Mouse (Mus musculus): Measurements from ENCODE around the gene Tnfrsf9.

The Tnfrsf9 gene

GRCm38 (mm10) chr4:150926924-150927705 is 12.8 kb downstream of the Tnfrsf9 start:
- no peak for DNase-seq (ENCODE audit: low spot score in 2 of 2)

- no peak for DNase-seq (ENCODE audit: low spot score in 2 of 2)
Measured at GRCm38 (mm10) chr4:150927789-150928188, 13.4 kb downstream of the Tnfrsf9 start.

GRCm38 (mm10) chr4:150933503-150933902 is 19.1 kb downstream of the Tnfrsf9 start:
- no peak for DNase-seq (ENCODE audit: low spot score in 2 of 2)

- no peak for DNase-seq (ENCODE audit: low spot score in 2 of 2)
Measured at GRCm38 (mm10) chr4:150937293-150938062, 23.1 kb downstream of the Tnfrsf9 start.

GRCm38 (mm10) chr4:150938063-150938452 is 23.7 kb downstream of the Tnfrsf9 start:
- DNase-seq (ENCODE audit: low spot score in 2 of 2) = no peak

- no peak for DNase-seq (ENCODE audit: low spot score in 2 of 2)
Measured at GRCm38 (mm10) chr4:150939991-150940651, 25.8 kb downstream of the Tnfrsf9 start.

- no peak for DNase-seq (ENCODE audit: low spot score in 2 of 2)
Measured at GRCm38 (mm10) chr4:150944707-150945106, 30.3 kb downstream of the Tnfrsf9 start.

- no peak for DNase-seq (ENCODE audit: low spot score in 2 of 2)
Measured at GRCm38 (mm10) chr4:150950972-150951371, 36.6 kb downstream of the Tnfrsf9 start.

GRCm38 (mm10) chr4:150956369-150957105 is 42.2 kb downstream of the Tnfrsf9 start:
- no peak for DNase-seq (ENCODE audit: low spot score in 2 of 2)

GRCm38 (mm10) chr4:150957106-150957458 is 42.7 kb downstream of the Tnfrsf9 start:
- DNase-seq (ENCODE audit: low spot score in 2 of 2) = no peak

- no peak for DNase-seq (ENCODE audit: low spot score in 2 of 2)
Measured at GRCm38 (mm10) chr4:150958536-150958935, 44.2 kb downstream of the Tnfrsf9 start.

- no peak for DNase-seq (ENCODE audit: low spot score in 2 of 2)
Measured at GRCm38 (mm10) chr4:150962231-150962630, 47.9 kb downstream of the Tnfrsf9 start.

GRCm38 (mm10) chr4:150963711-150964110 is 49.3 kb downstream of the Tnfrsf9 start:
- no peak for DNase-seq (ENCODE audit: low spot score in 2 of 2)

GRCm38 (mm10) chr4:150964635-150965554 is 50.5 kb downstream of the Tnfrsf9 start:
- peak; percentile 88 for DNase-seq (ENCODE audit: low spot score in 2 of 2)

GRCm38 (mm10) chr4:150965555-150965951 is 51.2 kb downstream of the Tnfrsf9 start:
- DNase-seq (ENCODE audit: low spot score in 2 of 2) = no peak

- DNase-seq (ENCODE audit: low spot score in 2 of 2) = peak; percentile 51
Measured at GRCm38 (mm10) chr4:150966556-150966955, 52.2 kb downstream of the Tnfrsf9 start.

GRCm38 (mm10) chr4:150968956-150969355 is 54.6 kb downstream of the Tnfrsf9 start:
- DNase-seq (ENCODE audit: low spot score in 2 of 2) = no peak

GRCm38 (mm10) chr4:150973264-150973663 is 58.9 kb downstream of the Tnfrsf9 start:
- no peak for DNase-seq (ENCODE audit: low spot score in 2 of 2)

- DNase-seq (ENCODE audit: low spot score in 2 of 2) = no peak
Measured at GRCm38 (mm10) chr4:150975145-150975544, 60.8 kb downstream of the Tnfrsf9 start.

- no peak for DNase-seq (ENCODE audit: low spot score in 2 of 2)
Measured at GRCm38 (mm10) chr4:150978156-150978910, 64.0 kb downstream of the Tnfrsf9 start.

All from frontal cortex, postnatal 25 days (tissue).